Mouse (Mus musculus) limb, embryonic 13.5 days (tissue): ENCODE data around the gene Tent5a. TPM values are rescaled to one million over a fixed set of nuclear protein-coding genes. Genes with fewer than 3 reads are reported as not detected.

Experiments
- polyA plus RNA-seq: library from polyadenylated mRNA; unstranded; fragments of >200 nt; fragmentation: Nextera tagmentation; extraction: Ambion mirVana; gene quantifications from 2 replicates; pipeline ENCODE4 v1.2.1, GENCODE M21; 2015

Gene Tent5a
- polyA plus RNA-seq, 1 experiment from 2014 or later = 17.4 TPM

Other genes with a start within 250 kb of the Tent5a start
- not detected in 2 replicates for gene Gm11114, start 14.6 kb downstream of the Tent5a start, polyA plus RNA-seq